Mouse (Mus musculus) heart, embryonic 16.5 days (tissue): ENCODE results near the gene Fkrp. TPM values are rescaled to one million over a fixed set of nuclear protein-coding genes. Genes with fewer than 3 reads are reported as not detected.

Experiments
- ATAC-seq: fragments of 200-750 bp; cut with Nextera tagmentation; replicated peaks from 2 replicates; pipeline ENCODE4 v1.8.0; 2017; ENCODE audit warnings: moderate number of reproducible peaks; ENCODE audit not compliant: insufficient read depth, low FRiP score; ENCODE audit errors: extremely low read depth
- H3K27ac ChIP-seq: fragments of 300-500 bp; sonication (generic); 2 replicates; pipeline ENCODE4 v1.5.1; 2014; ENCODE audit warnings: mild to moderate bottlenecking, low read length, control low read depth, moderate library complexity
- H3K27me3 ChIP-seq: fragments of 300-500 bp; sonication (generic); 2 replicates; pipeline ENCODE4 v1.6.1; 2014; ENCODE audit warnings: low read length, mixed read lengths; ENCODE audit not compliant: control insufficient read depth, insufficient read depth
- H3K36me3 ChIP-seq: fragments of 300-500 bp; sonication (generic); 2 replicates; pipeline ENCODE4 v1.6.1; 2014; ENCODE audit not compliant: control insufficient read depth, insufficient read depth
- H3K4me1 ChIP-seq: fragments of 300-500 bp; sonication (generic); 2 replicates; pipeline ENCODE4 v1.6.1; 2014; ENCODE audit warnings: low read length, mixed read lengths; ENCODE audit not compliant: control insufficient read depth, insufficient read depth
- H3K4me2 ChIP-seq: fragments of 300-500 bp; sonication (generic); 2 replicates; pipeline ENCODE4 v1.6.1; 2014; ENCODE audit warnings: low read depth, mild to moderate bottlenecking, control low read depth, low read length
- H3K4me3 ChIP-seq: fragments of 300-500 bp; sonication (generic); 2 replicates; pipeline ENCODE4 v1.5.1; 2014; ENCODE audit warnings: mild to moderate bottlenecking, control low read depth, low read length
- H3K9ac ChIP-seq: fragments of 300-500 bp; sonication (generic); 2 replicates; pipeline ENCODE4 v1.6.1; 2014; ENCODE audit warnings: low read length, control low read depth
- H3K9me3 ChIP-seq: fragments of 300-500 bp; sonication (generic); replicated peaks from 2 replicates; pipeline ENCODE4 v1.6.1; 2016; ENCODE audit warnings: low read length; ENCODE audit not compliant: control insufficient read depth
- WGBS: fragments of 180-500 bp; shearing (Covaris S2); extraction: QIAGEN DNeasy Blood & Tissue Kit; methylation state at CpG from one replicate; pipeline ENCODE4 v1.1.7; 2014; 5-methylcytosine and 5-hydroxymethylcytosine counted together
- polyA plus RNA-seq: library from polyadenylated mRNA; unstranded; fragments of >200 nt; fragmentation: Nextera tagmentation; extraction: Ambion mirVana; gene quantifications from 2 replicates; pipeline ENCODE4 v1.2.1, GENCODE M21; 2015

The Fkrp gene
- polyA plus RNA-seq, 1 experiment from 2014 or later = 33.0 TPM

DNA sequence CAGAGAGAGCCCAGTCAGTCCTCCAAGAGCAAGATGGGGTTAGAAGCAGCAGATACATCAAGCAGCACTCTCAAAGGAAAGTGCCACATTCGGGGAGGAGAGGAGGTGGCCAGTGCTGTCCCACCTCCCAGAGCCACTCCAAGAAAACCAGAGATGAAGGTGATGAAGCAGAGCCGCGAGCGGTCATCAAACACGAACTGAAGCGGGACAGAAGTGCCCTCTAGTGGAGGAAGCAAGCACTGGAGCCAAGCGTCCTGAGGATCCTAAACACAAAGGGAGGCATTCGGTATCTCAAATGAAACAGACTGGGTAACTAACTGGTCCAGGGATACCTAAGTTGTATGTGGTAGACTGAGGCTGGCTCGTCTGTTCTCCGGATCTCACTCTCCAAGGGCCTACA, 6.8 kb downstream of the Fkrp start:
- no peaks in the 10 kb centered on the region for H3K9me3 ChIP-seq
- 23% methylated on average over 10 of the region's 10 CpGs for WGBS
- H3K4me1 ChIP-seq = peaks cover 10% of the 10 kb centered on the region
- no peaks in the 10 kb centered on the region for H3K27me3 ChIP-seq
- peaks cover 25% of the 10 kb centered on the region for H3K36me3 ChIP-seq
- no peak overlapping the region for H3K9ac ChIP-seq
- H3K27ac ChIP-seq = no peak overlapping the region
- no peak overlapping the region for H3K4me3 ChIP-seq
- no peak for ATAC-seq
- no peak overlapping the region for H3K4me2 ChIP-seq

DNA sequence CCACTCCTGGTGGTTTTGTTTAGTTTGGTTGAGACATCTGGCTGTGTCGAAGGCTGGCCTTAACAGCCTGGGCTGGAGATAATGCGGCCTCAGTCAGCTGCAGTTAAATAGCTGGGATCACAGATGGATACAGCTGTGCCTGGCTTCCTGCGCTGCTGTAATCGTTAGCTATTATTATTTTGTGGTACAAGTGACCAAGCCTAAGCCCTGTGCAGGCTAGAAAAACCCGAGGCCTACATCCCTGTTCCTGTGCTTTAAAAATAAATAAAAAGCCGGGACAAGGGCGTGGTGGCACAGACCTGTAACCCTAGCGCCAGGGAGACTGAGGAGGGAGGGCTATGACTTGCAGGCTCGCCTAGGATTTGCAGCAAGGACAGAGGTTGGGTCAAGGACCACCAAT, 7.9 kb downstream of the Fkrp start:
- Histone ChIP-seq H3K27ac (no peak overlapping the region), H3K36me3 (peaks cover 17% of the 10 kb centered on the region), H3K4me2 (no peak overlapping the region), H3K27me3 (no peaks in the 10 kb centered on the region), H3K9me3 (no peaks in the 10 kb centered on the region), H3K4me3 (no peak overlapping the region), H3K9ac (no peak overlapping the region), H3K4me1 (peaks cover 10% of the 10 kb centered on the region)
- no peak for ATAC-seq
- WGBS = 75% methylated on average over 9 of the region's 9 CpGs

DNA sequence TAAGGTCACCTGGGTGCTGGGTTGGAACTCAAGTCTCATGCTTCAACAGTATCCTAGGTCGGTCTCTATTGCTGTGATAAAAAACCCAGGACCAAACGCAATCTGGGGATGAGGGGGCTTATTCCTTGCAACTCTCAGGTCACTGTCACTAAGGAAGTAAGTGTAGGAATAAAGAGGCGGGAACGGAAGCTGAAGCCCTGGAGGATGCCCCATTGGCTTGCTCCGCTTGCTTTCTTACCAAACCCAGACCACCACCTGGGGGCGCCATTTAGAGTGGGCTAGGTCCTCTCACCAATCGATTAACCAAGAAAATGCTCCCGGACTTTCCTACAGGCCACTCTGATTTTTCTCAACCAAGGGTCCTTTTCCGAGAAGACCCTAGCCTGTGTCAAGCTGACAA, 8.6 kb downstream of the Fkrp start:
- H3K4me1 ChIP-seq = peaks cover 10% of the 10 kb centered on the region
- no peak overlapping the region for H3K9ac ChIP-seq
- H3K9me3 ChIP-seq = no peaks in the 10 kb centered on the region
- no peak overlapping the region for H3K4me2 ChIP-seq
- H3K4me3 ChIP-seq = no peak overlapping the region
- peaks cover 13% of the 10 kb centered on the region for H3K36me3 ChIP-seq
- WGBS = 87% methylated on average over 9 of the region's 9 CpGs
- no peak for ATAC-seq
- H3K27me3 ChIP-seq = no peaks in the 10 kb centered on the region
- no peak overlapping the region for H3K27ac ChIP-seq

DNA sequence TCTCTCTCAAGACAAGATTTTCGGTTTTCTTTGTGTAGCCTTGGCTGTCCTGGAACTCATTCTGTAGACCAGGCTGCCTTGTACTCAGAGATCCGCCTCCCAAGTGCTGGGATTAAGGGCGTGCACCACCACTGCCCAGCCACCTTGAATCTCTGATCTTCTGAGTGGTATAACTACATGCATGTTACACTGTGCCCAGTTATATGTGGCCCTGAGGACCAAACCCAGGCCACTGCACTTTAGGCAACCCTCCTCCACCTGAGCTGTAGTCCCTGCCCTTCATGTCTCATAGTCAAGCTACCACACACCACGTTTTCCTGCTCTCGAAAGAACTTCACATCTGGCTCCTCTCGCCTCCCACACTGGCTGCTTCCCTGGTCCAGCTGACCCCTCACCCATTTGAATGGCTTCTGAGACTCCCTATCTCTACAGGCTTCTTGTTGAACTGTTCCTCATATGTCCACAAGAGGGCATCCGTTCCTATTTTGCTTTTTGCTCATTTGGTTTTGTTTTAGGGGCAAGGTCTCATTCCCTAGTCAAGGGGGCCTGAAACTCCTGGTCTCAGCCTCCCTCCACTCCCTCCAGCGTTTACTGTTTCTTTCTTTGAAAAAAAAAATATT, 12.0 kb downstream of the Fkrp start:
- H3K9me3 ChIP-seq = no peaks in the 10 kb centered on the region
- 29% methylated on average over 8 of the region's 8 CpGs for WGBS
- H3K4me1 ChIP-seq = no peaks in the 10 kb centered on the region
- no peak for ATAC-seq
- no peak overlapping the region for H3K9ac ChIP-seq
- H3K36me3 ChIP-seq = peaks cover 11% of the 10 kb centered on the region
- no peak overlapping the region for H3K4me3 ChIP-seq
- no peaks in the 10 kb centered on the region for H3K27me3 ChIP-seq
- H3K27ac ChIP-seq = no peak overlapping the region
- no peak overlapping the region for H3K4me2 ChIP-seq

DNA sequence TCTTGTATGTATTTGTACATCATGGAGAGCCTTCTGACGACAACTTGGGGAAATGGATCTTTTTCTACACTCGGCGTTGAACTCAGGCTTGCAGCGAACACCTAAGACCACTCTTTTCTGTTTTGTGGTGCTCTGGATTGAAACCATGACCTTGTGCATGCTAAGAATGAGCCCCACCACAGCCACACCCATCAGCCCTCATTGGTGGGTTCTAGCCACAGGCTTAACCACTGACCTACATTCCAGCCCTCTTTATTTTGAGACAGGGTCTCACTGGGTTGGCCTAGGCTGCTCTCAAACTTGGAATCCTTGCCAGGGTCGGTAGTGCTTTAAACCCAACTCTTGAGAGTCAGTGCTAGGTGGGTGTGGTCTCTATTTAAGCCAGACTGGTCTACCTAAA, 21.6 kb downstream of the Fkrp start:
- Histone ChIP-seq H3K36me3 (peaks cover 16% of the 10 kb centered on the region), H3K4me1 (peaks cover 11% of the 10 kb centered on the region), H3K27me3 (no peaks in the 10 kb centered on the region), H3K9me3 (no peaks in the 10 kb centered on the region), H3K4me2 (no peak overlapping the region), H3K9ac (no peak overlapping the region), H3K4me3 (no peak overlapping the region), H3K27ac (no peak overlapping the region)
- 85% methylated on average over 5 of the region's 5 CpGs for WGBS
- ATAC-seq = no peak

DNA sequence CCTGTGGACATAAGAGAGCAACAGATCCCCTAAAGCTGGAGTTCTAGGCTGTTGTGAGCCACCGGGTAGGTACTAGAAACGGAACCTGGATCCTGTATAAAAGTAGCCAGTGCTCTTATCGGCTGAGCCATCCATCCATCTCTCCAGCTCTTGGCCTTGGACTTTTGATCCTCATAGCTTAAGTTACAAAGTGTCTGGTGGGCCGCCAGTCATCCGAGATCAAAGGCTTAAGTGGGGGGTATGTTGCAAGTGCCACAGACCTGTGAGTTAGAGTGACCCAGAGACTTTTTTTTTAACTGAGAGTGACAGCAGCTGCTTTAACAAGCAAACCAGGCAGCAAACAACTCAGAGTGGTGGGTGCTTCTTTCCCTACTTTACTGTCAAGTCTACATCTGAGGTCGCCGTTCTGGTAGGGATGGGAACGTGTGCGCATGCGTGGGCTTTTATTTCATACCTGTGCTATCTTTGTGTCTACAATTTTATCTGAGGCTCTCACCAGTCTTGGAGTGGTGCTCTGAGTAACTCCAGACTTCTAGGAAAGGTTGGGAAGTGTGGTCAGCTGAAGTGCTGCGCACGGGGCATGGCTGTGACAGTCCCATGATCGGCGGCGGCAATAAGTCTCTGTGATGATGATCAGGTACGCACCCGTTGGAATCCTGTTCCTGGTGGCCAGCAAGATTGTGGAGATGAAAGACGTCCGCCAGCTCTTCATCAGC, 23.4 kb downstream of the Fkrp start:
- WGBS = 45% methylated on average over 19 of the region's 19 CpGs
- Histone ChIP-seq H3K9me3 (no peaks in the 10 kb centered on the region), H3K27ac (peak overlapping the region; percentile 55; the same call in 1 of the 2 replicates), H3K27me3 (no peaks in the 10 kb centered on the region), H3K9ac (peak overlapping the region; percentile 2; the same call in 1 of the 2 replicates), H3K4me3 (peak overlapping the region; percentile 22), H3K4me1 (peaks cover 11% of the 10 kb centered on the region), H3K4me2 (peak overlapping the region; percentile 50), H3K36me3 (peaks cover 11% of the 10 kb centered on the region)
- ATAC-seq = peak; percentile 74

DNA sequence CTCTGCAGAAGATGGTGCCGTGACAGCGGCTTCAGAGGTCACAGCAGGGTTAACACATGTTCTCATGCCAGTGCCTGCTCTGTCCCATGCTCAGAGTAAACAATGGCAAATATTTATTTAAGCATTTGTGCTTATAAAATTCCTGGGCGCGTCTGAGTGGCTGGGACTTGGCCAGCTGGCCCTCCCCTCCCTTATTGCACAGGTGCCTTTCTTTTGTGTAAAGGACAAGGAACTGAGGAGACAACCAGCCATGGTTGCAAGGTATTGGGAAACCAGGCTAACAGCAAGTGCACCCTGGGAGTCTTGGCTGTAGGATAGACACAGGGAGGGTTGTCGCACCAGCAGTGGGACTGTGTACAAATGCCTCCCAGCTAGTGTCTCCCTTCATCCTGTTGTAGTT, 24.2 kb downstream of the Fkrp start:
- no peak overlapping the region for H3K9ac ChIP-seq
- H3K4me3 ChIP-seq = no peak overlapping the region
- no peaks in the 10 kb centered on the region for H3K27me3 ChIP-seq
- H3K4me1 ChIP-seq = peaks cover 11% of the 10 kb centered on the region
- WGBS = 68% methylated on average over 5 of the region's 5 CpGs
- H3K9me3 ChIP-seq = no peaks in the 10 kb centered on the region
- H3K27ac ChIP-seq = no peak overlapping the region
- no peak for ATAC-seq
- H3K4me2 ChIP-seq = no peak overlapping the region
- peaks cover 11% of the 10 kb centered on the region for H3K36me3 ChIP-seq

DNA sequence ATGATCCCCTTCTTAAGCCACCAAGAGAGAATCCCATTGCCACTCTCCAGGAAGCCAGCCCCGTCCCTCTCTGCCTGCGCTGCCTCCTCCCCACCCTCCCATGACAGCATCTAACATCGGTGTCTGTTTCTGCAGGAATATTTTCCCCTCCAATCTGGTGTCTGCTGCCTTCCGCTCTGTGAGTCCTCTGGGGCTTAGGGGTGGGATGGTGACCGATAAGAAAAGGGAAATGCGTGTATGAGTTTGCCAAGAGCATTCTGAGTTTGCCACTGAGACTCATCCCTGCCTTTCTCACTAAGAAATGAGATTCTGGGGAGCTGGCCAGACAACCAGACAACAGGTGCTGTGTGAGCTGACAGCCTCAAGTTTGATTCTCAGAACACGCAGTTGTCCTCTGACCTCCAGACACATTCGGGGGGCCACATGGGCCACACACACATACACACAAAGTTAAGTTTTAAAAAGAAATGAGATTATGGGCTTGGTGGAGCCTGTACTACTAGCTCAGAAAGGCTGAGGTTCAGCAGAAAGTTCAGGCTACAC, 30.9 kb downstream of the Fkrp start:
- Histone ChIP-seq H3K4me3 (no peak overlapping the region), H3K4me1 (peaks cover 24% of the 10 kb centered on the region), H3K4me2 (no peak overlapping the region), H3K36me3 (0 out of 2 replicates have a peak, but pooled peaks cover 3% of the 10 kb centered on the region), H3K9me3 (no peaks in the 10 kb centered on the region), H3K27ac (no peak overlapping the region), H3K9ac (no peak overlapping the region), H3K27me3 (no peaks in the 10 kb centered on the region)
- ATAC-seq = no peak
- 77% methylated on average over 8 of the region's 8 CpGs for WGBS

DNA sequence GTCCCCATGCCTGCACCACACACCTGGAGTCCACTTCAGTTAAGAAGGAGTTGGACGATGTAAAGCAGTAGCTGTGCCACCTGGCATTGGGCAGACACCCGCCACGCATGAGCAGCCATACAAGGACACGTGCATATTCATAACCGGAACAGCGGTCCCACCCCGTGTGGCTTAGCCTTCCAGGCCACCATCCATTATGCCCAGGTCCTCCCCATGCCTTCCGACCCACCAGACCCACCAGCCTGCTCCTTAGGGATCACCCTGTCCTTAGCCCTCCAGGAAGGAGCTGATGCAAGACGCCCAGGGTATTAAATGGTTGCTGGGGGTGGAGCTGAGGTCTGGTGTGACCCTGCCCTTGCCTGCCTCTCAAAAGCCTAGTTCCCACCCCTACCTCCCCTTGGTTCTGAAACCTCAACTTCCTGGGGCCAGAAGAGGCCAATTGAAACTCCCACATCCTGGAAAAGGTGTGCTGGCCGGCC, 32.0 kb downstream of the Fkrp start:
- WGBS = 71% methylated on average over 10 of the region's 10 CpGs
- Histone ChIP-seq H3K4me1 (peaks cover 24% of the 10 kb centered on the region), H3K4me2 (peak overlapping the region; percentile 98), H3K36me3 (0 out of 2 replicates have a peak, but pooled peaks cover 3% of the 10 kb centered on the region), H3K9me3 (no peaks in the 10 kb centered on the region), H3K27me3 (no peaks in the 10 kb centered on the region), H3K4me3 (peak overlapping the region; percentile 88), H3K9ac (peak overlapping the region; percentile 86), H3K27ac (peak overlapping the region; percentile 62)
- ATAC-seq = no peak
